Mouse (Mus musculus) small intestine, adult 2 months (tissue): ENCODE measurements around the gene Tango2.

Experiments
- CTCF ChIP-seq: fragments of 200-500 bp; IDR thresholded peaks from 2 replicates; pipeline ENCODE4 v1.5.1; 2012; ENCODE audit warnings: low read depth, mild to moderate bottlenecking, control low read depth, inconsistent platforms, low read length, moderate library complexity, mixed read lengths; ENCODE audit not compliant: insufficient replicate concordance, insufficient read length; ENCODE audit errors: extremely low read depth
- POLR2A ChIP-seq: fragments of 200-500 bp; IDR thresholded peaks from 2 replicates; pipeline ENCODE4 v1.6.1; 2012; ENCODE audit warnings: low read depth, mild to moderate bottlenecking, control low read depth, inconsistent platforms, low read length, moderate library complexity

- no peak for TF ChIP-seq CTCF
- no peak for TF ChIP-seq POLR2A
These were observed 10.6 kb downstream of the Tango2 start for GRCm38 (mm10) chr16:18337261-18337660.
